Mouse (Mus musculus): ENCODE results near the gene Evc.

The Evc gene

GRCm38 (mm10) chr5:37310026-37310425 lies 26.7 kb downstream of the Evc start:
- DNase-seq (ENCODE audit: low spot score in 2 of 2) = no peak

- DNase-seq (ENCODE audit: low spot score in 2 of 2) = no peak
Observed at GRCm38 (mm10) chr5:37298370-37298769, 38.3 kb downstream of the Evc start.

- no peak for DNase-seq (ENCODE audit: low spot score in 2 of 2)
Observed at GRCm38 (mm10) chr5:37296717-37297116, 40.0 kb downstream of the Evc start.

GRCm38 (mm10) chr5:37290983-37291382 lies 45.7 kb downstream of the Evc start:
- peak in 1 of 2 experiments; percentile 16 for DNase-seq (ENCODE audit: low spot score in 2 of 2)

- DNase-seq (ENCODE audit: low spot score in 2 of 2) = peak in 1 of 2 experiments; percentile 37
Observed at GRCm38 (mm10) chr5:37289236-37289635, 47.5 kb downstream of the Evc start.

- peak; percentile 43 to 50 for DNase-seq (ENCODE audit: low spot score in 2 of 2)
Observed at GRCm38 (mm10) chr5:37288374-37288773, 48.3 kb downstream of the Evc start.

- DNase-seq (ENCODE audit: low spot score in 2 of 2) = no peak
Observed at GRCm38 (mm10) chr5:37281021-37281420, 55.7 kb downstream of the Evc start.

GRCm38 (mm10) chr5:37263816-37264215 lies 72.9 kb downstream of the Evc start:
- DNase-seq (ENCODE audit: low spot score in 2 of 2) = no peak

- DNase-seq (ENCODE audit: low spot score in 2 of 2) = no peak
Observed at GRCm38 (mm10) chr5:37261734-37262133, 75.0 kb downstream of the Evc start.

- no peak for DNase-seq (ENCODE audit: low spot score in 2 of 2)
Observed at GRCm38 (mm10) chr5:37257243-37257642, 79.5 kb downstream of the Evc start.

GRCm38 (mm10) chr5:37256823-37257222 lies 79.9 kb downstream of the Evc start:
- no peak for DNase-seq (ENCODE audit: low spot score in 2 of 2)

- DNase-seq (ENCODE audit: low spot score in 2 of 2) = no peak
Observed at GRCm38 (mm10) chr5:37254523-37254922, 82.2 kb downstream of the Evc start.

- DNase-seq (ENCODE audit: low spot score in 2 of 2) = no peak
Observed at GRCm38 (mm10) chr5:37252101-37252804, 84.4 kb downstream of the Evc start.

GRCm38 (mm10) chr5:37251596-37251995 lies 85.1 kb downstream of the Evc start:
- no peak for DNase-seq (ENCODE audit: low spot score in 2 of 2)

- DNase-seq (ENCODE audit: low spot score in 2 of 2) = no peak
Observed at GRCm38 (mm10) chr5:37248870-37249269, 87.8 kb downstream of the Evc start.

GRCm38 (mm10) chr5:37247456-37247855 lies 89.2 kb downstream of the Evc start:
- no peak for DNase-seq (ENCODE audit: low spot score in 2 of 2)

GRCm38 (mm10) chr5:37246138-37246910 lies 90.4 kb downstream of the Evc start:
- no peak for DNase-seq (ENCODE audit: low spot score in 2 of 2)

- peak; percentile 48 to 61 for DNase-seq (ENCODE audit: low spot score in 2 of 2)
Observed at GRCm38 (mm10) chr5:37245651-37246050, 91.0 kb downstream of the Evc start.

GRCm38 (mm10) chr5:37244666-37245242 lies 91.9 kb downstream of the Evc start:
- no peak for DNase-seq (ENCODE audit: low spot score in 2 of 2)

GRCm38 (mm10) chr5:37244161-37244560 lies 92.5 kb downstream of the Evc start:
- DNase-seq (ENCODE audit: low spot score in 2 of 2) = peak; percentile 49 to 60

- no peak for DNase-seq (ENCODE audit: low spot score in 2 of 2)
Observed at GRCm38 (mm10) chr5:37243169-37243886, 93.4 kb downstream of the Evc start.
